Mouse (Mus musculus) mouse trophoblast stem cell (cell line): ENCODE measurements at regions not wholly inside any gene's neighbourhood (a gene's known extent, or its start where the extent isn't known, plus 50 kb on each side); places are given as distances from the start of the nearest gene placed in this dataset.
"Not testable (repeated sequence)": the region's sequence is repeated elsewhere in the genome, so short reads cannot be mapped to it uniquely, and the experiment has no call there.

Experiments
- in situ Hi-C, 2 experiments: fragments of 300-500 bp; cut with MseI, MboI; formaldehyde crosslinking; loops; 2 replicates in 1 of 2; 3 replicates in 1 of 2; pipeline ENCODE4 v1.15.1; 2025

GRCm38 (mm10) chr14:102199430-102199829, 469.7 kb downstream of the Lmo7 start:
- in situ Hi-C loops, result no loop called here

GRCm38 (mm10) chr14:102190786-102191185, 461.0 kb downstream of the Lmo7 start:
- in situ Hi-C loops, result no loop called here

- in situ Hi-C loops, result no loop called here
Measured at GRCm38 (mm10) chr14:102181269-102181668, 451.5 kb downstream of the Lmo7 start.

GRCm38 (mm10) chr14:102171775-102172174, 442.0 kb downstream of the Lmo7 start:
- in situ Hi-C loops, result no loop called here

GRCm38 (mm10) chr14:102161291-102162284, 431.8 kb downstream of the Lmo7 start:
- in situ Hi-C loops, result no loop called here

- in situ Hi-C loops, result not testable (repeated sequence)
Measured at GRCm38 (mm10) chr14:102150410-102150809, 420.7 kb downstream of the Lmo7 start.

GRCm38 (mm10) chr14:102142720-102143119, 413.0 kb downstream of the Lmo7 start:
- in situ Hi-C loops, result no loop called here

- in situ Hi-C loops, result no loop called here
Measured at GRCm38 (mm10) chr14:102138936-102139335, 409.2 kb downstream of the Lmo7 start.

- in situ Hi-C loops, result no loop called here
Measured at GRCm38 (mm10) chr14:102118166-102118565, 388.4 kb downstream of the Lmo7 start.

- in situ Hi-C loops, result no loop called here
Measured at GRCm38 (mm10) chr14:102106165-102106564, 376.4 kb downstream of the Lmo7 start.

- in situ Hi-C loops, result no loop called here
Measured at GRCm38 (mm10) chr14:102094105-102094504, 364.3 kb downstream of the Lmo7 start.

- in situ Hi-C loops, result no loop called here
Measured at GRCm38 (mm10) chr14:102092557-102092956, 362.8 kb downstream of the Lmo7 start.

GRCm38 (mm10) chr14:102048932-102049331, 319.2 kb downstream of the Lmo7 start:
- in situ Hi-C loops, result no loop called here

GRCm38 (mm10) chr14:102048485-102048884, 318.7 kb downstream of the Lmo7 start:
- in situ Hi-C loops, result no loop called here

GRCm38 (mm10) chr14:102038145-102038544, 308.4 kb downstream of the Lmo7 start:
- in situ Hi-C loops, result no loop called here

- in situ Hi-C loops, result no loop called here
Measured at GRCm38 (mm10) chr14:102037487-102037886, 307.7 kb downstream of the Lmo7 start.

GRCm38 (mm10) chr14:102031047-102031903, 301.5 kb downstream of the Lmo7 start:
- in situ Hi-C loops, result no loop called here

- in situ Hi-C loops, result no loop called here
Measured at GRCm38 (mm10) chr14:102024646-102025045, 294.9 kb downstream of the Lmo7 start.

GRCm38 (mm10) chr14:102020161-102020605, 290.4 kb downstream of the Lmo7 start:
- in situ Hi-C loops, result no loop called here

GRCm38 (mm10) chr14:102019320-102019719, 289.6 kb downstream of the Lmo7 start:
- in situ Hi-C loops, result no loop called here

GRCm38 (mm10) chr14:102016572-102016971, 286.8 kb downstream of the Lmo7 start:
- in situ Hi-C loops, result no loop called here

GRCm38 (mm10) chr14:102014976-102015603, 285.3 kb downstream of the Lmo7 start:
- in situ Hi-C loops, result no loop called here
